Mouse (Mus musculus) heart, adult 2 months (tissue): Measurements from ENCODE around the gene Zfx.

ENCODE experiments used
- CTCF ChIP-seq: fragments of 200-600 bp; IDR thresholded peaks from 2 replicates; pipeline ENCODE4 v1.8.1; 2022; ENCODE audit warnings: antibody characterized with exemption, mild to moderate bottlenecking, moderate library complexity
- EP300 ChIP-seq: fragments of 200-500 bp; IDR thresholded peaks from 2 replicates; pipeline ENCODE4 v1.6.1; 2011; ENCODE audit warnings: low read depth, low read length, control low read depth; ENCODE audit not compliant: insufficient read depth
- POLR2A ChIP-seq: fragments of 200-500 bp; IDR thresholded peaks from 2 replicates; pipeline ENCODE4 v1.6.1; 2011; ENCODE audit warnings: mild to moderate bottlenecking, low read depth, low read length, control low read depth; ENCODE audit not compliant: insufficient read depth

DNA sequence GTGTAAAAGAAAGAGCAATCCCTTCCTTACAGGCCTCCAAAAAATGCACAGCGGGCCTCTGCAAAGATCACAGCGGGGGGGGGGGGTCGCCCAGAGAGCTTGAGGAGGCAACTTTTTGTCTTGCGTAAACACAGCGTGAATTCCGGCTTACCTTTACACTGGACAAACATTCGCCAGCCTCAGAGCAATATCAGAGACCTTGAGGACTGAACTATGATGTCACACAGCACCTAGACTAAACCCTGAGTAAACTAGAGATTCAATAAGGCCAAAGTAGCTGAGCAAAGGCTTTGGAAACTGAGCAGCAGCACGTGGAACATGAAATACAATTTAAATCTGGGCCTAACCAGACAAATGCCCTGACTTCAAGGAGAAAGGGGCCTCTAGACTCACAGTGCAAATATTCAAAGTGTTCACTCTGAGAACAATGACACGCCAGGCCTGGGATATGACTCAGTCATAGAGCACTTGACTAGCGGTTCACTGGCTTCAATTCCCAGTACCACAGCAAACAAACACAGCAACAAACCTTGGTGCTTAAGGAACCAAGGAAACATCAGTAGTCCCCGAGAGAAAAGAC lies 28.8 kb upstream of the Zfx start:
- no peak for TF ChIP-seq CTCF
- TF ChIP-seq POLR2A = no peak
- no peak for TF ChIP-seq EP300
